Mouse (Mus musculus): ENCODE measurements around the gene Dlg5. TPM values are rescaled to one million over a fixed set of nuclear protein-coding genes. Genes with fewer than 3 reads are reported as not detected.
A peak's percentile ranks its signal among the peaks of the same experiment; 100 is the strongest.

The Dlg5 gene
- total RNA-seq (2021) = 1 to 10 TPM; 8.7 to 9.4 TPM
- long read RNA-seq, experiment 1 = 0 reads
- long read RNA-seq, experiment 2, full-length matches to known transcripts = 1 of 3 reads
- long read RNA-seq, experiment 2, partial matches to known transcripts = 1 of 3 reads
- long read RNA-seq, experiment 2, other reads (novel, unspliced or antisense) = 1 of 3 reads

- peak; percentile 71 for DNase-seq
- intact Hi-C loops (cut with DNase I; ENCODE audit: low total_unique reads) = no loop called here
Observed at GRCm38 (mm10) chr14:24245177-24246081, at the start of gene Dlg5. TSS of gene Dlg5 (minus strand) at chr14:24245920.

GRCm38 (mm10) chr14:24293631-24294030 lies 47.9 kb upstream of the Dlg5 start:
- intact Hi-C loops (cut with DNase I; ENCODE audit: low total_unique reads) = no loop called here
- no peak for DNase-seq

GRCm38 (mm10) chr14:24292914-24293313 lies 47.2 kb upstream of the Dlg5 start, which contains the start of gene E330034G19Rik:
TSS of gene E330034G19Rik (plus strand) at chr14:24293214.
- no peak for DNase-seq
- intact Hi-C loops (cut with DNase I; ENCODE audit: low total_unique reads) = no loop called here

DNA sequence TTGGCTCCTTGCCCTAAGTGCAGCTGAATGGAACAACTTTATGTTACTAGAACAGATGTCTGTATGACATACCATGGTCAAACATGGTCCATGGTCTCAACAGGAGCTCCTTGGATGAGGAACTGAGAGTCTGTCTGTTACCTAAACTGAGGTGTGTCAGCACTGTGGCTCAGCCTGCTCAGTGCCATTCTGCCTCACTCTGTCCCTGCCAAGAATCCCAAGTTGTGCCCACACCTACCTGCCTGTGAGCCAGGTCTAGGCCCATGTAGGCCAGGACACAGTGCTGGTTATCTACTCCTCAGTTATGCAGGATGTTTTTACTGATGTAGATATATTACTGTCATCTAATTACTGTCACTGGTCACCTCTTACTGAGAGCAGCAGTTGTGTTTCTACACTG lies 45.0 kb upstream of the Dlg5 start:
- no peak for DNase-seq
- intact Hi-C loops (cut with DNase I; ENCODE audit: low total_unique reads) = no loop called here

DNA sequence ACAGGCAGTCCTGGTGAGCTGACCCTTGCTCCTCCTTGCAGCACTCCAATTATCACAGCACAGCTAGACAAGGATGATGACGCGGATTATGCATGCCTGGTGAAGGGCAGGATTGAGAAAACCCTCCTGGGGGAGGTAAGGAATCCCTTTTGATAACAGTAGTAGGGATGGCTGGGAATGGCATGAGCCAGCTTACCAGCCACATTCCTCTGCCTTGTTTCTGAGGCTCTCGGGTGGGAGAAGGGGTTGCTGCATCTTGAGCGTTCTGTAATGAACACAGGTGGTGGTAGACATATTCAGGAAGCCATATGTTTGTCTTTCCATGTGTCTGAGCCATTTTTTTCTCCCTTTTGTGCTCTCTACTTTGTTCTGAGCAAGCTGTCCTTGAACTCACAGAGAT lies 40.4 kb upstream of the Dlg5 start:
- DNase-seq = no peak
- intact Hi-C loops (cut with DNase I; ENCODE audit: low total_unique reads) = no loop called here

DNA sequence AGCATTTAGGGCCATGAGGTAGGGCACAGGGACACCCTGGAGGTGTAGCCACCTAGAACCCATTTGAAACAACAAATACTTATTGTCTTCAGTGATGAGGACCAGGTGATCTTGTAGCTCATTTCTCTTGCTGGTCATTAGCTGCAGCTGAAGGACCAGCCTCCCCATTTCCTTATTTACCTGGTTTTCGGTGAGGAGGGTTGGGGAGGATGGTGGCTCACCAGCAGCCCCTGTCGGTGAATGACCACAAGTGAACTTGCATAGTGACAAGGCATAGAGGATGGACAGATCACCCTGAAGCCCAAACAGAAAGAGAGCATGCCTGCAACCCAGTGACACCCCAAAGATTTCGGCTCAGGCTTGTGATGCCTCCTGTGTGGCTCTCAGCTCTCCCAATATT lies 36.6 kb upstream of the Dlg5 start:
- intact Hi-C loops (cut with DNase I; ENCODE audit: low total_unique reads) = no loop called here
- DNase-seq = no peak

GRCm38 (mm10) chr14:24281278-24281677 lies 35.6 kb upstream of the Dlg5 start:
- intact Hi-C loops (cut with DNase I; ENCODE audit: low total_unique reads) = no loop called here
- no peak for DNase-seq

- DNase-seq = no peak
- intact Hi-C loops (cut with DNase I; ENCODE audit: low total_unique reads) = loop anchor here (5.0 kb wide), 1 partner anchor 208 kb away; no protein-coding TSS in a partner anchor
Observed at GRCm38 (mm10) chr14:24275534-24275933, 29.8 kb upstream of the Dlg5 start.

- DNase-seq = no peak
- intact Hi-C loops (cut with DNase I; ENCODE audit: low total_unique reads) = loop anchor here (2.0 kb wide), 1 partner anchor 93 kb away; no protein-coding TSS in a partner anchor
Observed at GRCm38 (mm10) chr14:24273575-24273974, 27.9 kb upstream of the Dlg5 start.

DNA sequence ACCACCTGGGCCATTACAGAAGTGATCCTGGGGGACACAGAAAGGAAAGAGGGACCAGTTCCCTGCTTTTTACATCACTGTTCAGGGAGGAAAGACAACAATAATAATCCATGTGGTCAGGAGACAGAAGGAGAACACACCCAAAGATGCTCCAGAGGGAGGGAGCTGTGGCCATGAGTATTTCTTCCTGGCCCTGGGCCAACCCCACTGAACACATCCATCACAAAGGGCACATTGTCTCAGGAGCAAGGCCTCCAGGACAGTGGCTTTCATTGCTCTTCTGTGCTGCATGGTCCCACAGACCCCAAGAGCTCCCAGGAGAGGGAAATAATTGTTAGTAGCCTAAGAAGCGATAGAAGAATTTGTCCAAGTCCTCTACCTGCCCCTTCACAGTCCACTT lies 23.9 kb upstream of the Dlg5 start:
- intact Hi-C loops (cut with DNase I; ENCODE audit: low total_unique reads) = no loop called here
- no peak for DNase-seq

- DNase-seq = no peak
- intact Hi-C loops (cut with DNase I; ENCODE audit: low total_unique reads) = no loop called here
Observed at GRCm38 (mm10) chr14:24262915-24263314, 17.2 kb upstream of the Dlg5 start.

GRCm38 (mm10) chr14:24262382-24262781 lies 16.7 kb upstream of the Dlg5 start:
- DNase-seq = no peak
- intact Hi-C loops (cut with DNase I; ENCODE audit: low total_unique reads) = no loop called here

DNA sequence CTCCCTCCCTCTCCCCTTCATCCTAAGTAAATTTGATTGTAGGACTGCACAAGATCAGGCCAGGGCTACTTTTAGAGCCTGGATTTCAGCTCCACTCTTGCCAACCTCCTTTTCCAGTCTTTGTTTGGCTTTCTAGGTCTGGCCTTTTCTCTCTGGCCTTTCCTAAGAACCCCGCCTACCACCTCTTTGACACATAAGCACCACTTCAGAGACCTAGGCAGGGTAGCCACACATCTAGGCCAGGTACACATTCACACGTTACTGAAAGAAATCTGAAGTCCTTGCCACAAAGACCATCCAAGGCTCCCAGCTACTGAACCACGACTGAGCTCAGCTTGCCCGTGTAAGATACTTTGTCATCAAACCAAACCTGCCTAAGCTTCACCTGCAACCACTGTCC lies 14.7 kb upstream of the Dlg5 start:
- intact Hi-C loops (cut with DNase I; ENCODE audit: low total_unique reads) = no loop called here

GRCm38 (mm10) chr14:24255956-24256355 lies 10.2 kb upstream of the Dlg5 start:
- no peak for DNase-seq
- intact Hi-C loops (cut with DNase I; ENCODE audit: low total_unique reads) = no loop called here

More for the DNA sequence above, 14.7 kb upstream of the Dlg5 start:
- DNase-seq = no peak

DNA sequence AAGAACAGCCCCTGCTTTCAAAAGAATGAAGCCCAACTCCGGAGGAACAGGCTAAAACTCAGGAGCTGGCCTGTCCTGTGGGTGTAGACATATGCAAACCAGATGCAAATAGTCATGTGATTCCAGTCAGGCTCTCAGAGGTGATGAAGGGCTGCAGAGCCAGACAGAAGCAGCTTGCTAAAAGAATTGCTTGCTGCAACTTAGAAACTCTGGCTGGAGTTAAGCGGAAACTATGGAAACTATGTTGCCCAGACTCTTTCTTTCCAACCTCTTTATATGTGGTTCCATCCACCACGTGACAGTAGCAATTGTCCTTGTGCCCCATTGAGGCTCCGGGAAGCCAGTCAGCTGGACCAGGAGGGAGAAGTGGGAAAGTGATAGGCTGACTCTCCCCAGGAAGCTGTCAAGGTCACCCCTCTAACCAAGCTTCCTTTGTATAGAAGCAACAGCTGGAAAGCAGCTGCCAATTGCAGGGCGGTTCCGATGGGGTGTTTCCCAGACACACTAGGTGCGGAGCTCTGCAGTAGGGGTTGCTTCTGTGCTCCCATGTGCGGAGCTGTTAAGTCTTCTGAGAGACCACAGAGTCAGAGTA lies 8.0 kb upstream of the Dlg5 start:
- no peak for DNase-seq
- intact Hi-C loops (cut with DNase I; ENCODE audit: low total_unique reads) = no loop called here

DNA sequence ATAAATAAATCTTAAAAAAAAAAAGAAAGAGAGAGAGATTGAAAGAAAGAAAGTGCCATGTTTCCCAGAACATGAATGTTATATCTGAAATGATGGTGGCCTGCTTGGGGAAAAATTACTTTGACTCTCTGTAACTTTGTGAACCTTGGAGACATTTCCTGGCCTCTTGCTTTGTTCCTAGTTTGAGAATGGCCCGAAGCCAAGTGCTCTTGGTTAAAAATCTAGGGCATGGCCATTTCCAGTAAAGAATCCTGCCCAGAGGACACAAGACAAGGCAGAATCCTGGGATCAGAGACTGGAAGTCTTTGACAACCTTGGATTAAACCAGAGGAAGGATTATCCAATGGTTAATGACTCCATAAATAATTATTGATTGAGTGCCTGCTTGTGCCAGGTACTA lies 5.6 kb upstream of the Dlg5 start:
- no peak for DNase-seq
- intact Hi-C loops (cut with DNase I; ENCODE audit: low total_unique reads) = no loop called here

DNA sequence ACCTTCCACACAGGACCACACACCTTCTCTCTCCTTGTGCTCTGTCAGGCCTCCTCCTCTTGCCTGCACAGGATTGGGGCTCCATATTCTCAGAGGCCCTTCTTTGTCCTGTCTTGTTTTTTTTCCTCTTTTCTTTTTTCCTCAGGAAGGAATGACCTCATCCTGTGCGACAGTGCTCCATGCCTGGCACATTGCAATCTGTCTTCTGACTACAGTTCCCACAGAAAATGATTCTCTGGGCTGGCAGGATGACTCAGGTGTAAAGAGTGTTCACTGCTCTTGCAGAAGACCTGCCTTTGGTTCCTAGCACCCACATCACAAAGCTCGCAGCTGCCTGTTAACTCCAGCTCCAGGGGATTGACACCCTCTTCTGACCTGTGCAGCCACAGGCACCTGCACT lies 4.2 kb upstream of the Dlg5 start:
- no peak for DNase-seq
- intact Hi-C loops (cut with DNase I; ENCODE audit: low total_unique reads) = no loop called here

DNA sequence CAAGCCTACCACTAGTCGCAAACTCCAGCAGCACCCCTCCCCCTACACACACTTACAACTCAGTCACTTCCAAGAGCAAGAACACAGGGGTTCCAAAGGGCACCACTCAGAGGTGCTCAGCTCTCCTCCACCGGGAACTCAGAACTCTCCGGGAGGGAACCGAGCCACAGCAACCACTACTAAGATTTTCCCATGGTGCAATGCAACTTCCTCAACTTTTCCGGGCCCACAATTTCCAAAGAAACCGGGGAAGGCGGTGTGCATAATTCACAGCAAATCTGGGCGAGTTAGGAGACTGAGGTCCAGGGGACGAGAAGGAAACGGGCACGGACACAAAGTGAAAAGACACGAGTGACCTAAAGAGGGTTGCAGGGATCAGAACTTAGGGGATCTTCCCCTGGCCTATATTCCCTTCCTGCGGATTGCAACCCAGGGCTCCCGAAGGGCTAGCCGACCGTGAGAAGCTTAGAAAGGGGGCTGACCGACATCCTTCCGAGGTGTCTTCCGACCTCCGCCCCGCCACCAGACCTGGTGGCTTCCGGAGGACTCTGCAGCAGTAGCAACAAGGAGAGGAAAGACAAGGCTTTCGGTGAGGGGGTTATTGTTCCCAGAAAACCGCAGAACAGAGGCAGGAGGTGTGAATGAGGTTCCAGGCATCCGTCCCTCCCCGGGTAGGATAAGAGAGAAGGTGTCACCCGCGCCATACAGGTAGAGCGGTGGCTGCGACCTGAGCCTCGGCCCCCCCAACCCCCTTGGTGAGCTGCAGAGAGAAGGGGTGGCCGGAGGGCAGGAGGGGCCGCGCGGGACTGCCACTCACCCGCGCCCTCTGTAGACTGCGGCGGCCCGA lies 1.2 kb downstream of the Dlg5 start:
- intact Hi-C loops (cut with DNase I; ENCODE audit: low total_unique reads) = no loop called here
- DNase-seq = no peak

- DNase-seq = no peak
- intact Hi-C loops (cut with DNase I; ENCODE audit: low total_unique reads) = no loop called here
Observed at GRCm38 (mm10) chr14:24242016-24242415, 3.7 kb downstream of the Dlg5 start.

DNA sequence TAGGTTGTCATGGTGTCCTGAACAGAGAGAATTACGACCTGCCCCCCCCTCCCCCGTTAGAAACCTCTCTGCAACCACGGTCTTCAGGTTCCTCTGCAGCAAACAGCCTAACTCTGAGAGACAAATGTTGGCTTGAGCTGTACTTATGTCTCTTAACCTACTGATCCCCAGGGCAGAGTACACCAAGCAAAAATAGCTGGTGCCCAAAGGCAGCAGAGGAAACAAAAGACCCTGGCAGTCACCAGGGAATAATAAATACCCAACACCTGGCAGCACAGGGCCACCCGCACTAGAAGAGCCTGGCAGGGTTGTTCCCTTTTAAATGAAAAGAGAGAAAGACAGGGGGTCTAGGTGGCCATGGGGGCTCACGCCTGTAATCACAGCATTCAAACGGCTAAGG lies 4.9 kb downstream of the Dlg5 start:
- no peak for DNase-seq
- intact Hi-C loops (cut with DNase I; ENCODE audit: low total_unique reads) = no loop called here
